Mouse (Mus musculus) limb, embryonic 10.5 days (tissue): ENCODE measurements around the gene Gm13289. TPM values are rescaled to one million over a fixed set of nuclear protein-coding genes. Genes with fewer than 3 reads are reported as not detected.
"Not testable (repeated sequence)": the region's sequence is repeated elsewhere in the genome, so short reads cannot be mapped to it uniquely, and the experiment has no call there.

Source experiments
- DNase-seq: peaks from one replicate; pipeline ENCODE4 v3.0.0-alpha.2; 2017; ENCODE audit warnings: low spot score
- H3K27ac ChIP-seq: fragments of 300-500 bp; sonication (generic); 2 replicates; pipeline ENCODE4 v1.5.1; 2016; ENCODE audit warnings: mild to moderate bottlenecking
- H3K27me3 ChIP-seq: fragments of 300-500 bp; sonication (generic); 2 replicates; pipeline ENCODE4 v1.6.1; 2016; ENCODE audit warnings: low read depth, mild to moderate bottlenecking; ENCODE audit not compliant: poor library complexity, severe bottlenecking
- H3K36me3 ChIP-seq: fragments of 300-500 bp; sonication (generic); 2 replicates; pipeline ENCODE4 v1.6.1; 2016; ENCODE audit warnings: mild to moderate bottlenecking, moderate library complexity
- H3K4me1 ChIP-seq: fragments of 300-500 bp; sonication (generic); 2 replicates; pipeline ENCODE4 v1.6.1; 2016
- H3K4me3 ChIP-seq: fragments of 300-500 bp; sonication (generic); 2 replicates; pipeline ENCODE4 v1.5.1; 2016; ENCODE audit warnings: mild to moderate bottlenecking, moderate library complexity
- H3K9me3 ChIP-seq: fragments of 300-500 bp; sonication (generic); replicated peaks from 2 replicates; pipeline ENCODE4 v1.6.1; 2016; ENCODE audit warnings: mild to moderate bottlenecking
- WGBS: fragments of 180-500 bp; shearing (Covaris S2); methylation state at CpG from one replicate; pipeline ENCODE4 v1.1.7; 2016; 5-methylcytosine and 5-hydroxymethylcytosine counted together
- polyA plus RNA-seq: library from polyadenylated mRNA; unstranded; fragments of >200 nt; fragmentation: Nextera tagmentation; extraction: Ambion mirVana; gene quantifications from 2 replicates; pipeline ENCODE4 v1.2.1, GENCODE M21; 2016

Gene Gm13289
- polyA plus RNA-seq, 1 experiment from 2014 or later = not detected

DNA sequence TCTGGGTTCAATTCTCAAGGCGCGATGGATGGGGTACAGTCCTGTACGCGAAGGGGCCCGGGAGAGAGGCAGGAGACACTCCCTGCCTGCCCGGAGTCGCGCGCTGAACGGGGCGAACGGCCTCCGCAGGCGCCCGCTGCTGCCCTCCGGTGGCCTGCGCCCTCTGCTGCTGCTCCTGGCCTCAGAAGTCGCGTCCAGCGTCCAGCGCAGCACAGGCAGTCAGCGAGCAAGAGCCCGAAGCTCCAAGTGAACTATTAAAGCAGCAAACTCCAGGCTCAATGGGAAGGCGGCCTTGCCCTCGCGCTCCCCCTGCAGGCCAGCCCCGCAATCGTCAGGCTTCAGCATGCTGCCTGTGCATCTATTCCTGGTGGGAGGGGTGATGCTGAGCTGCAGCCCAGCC lies 16.3 kb upstream of the Gm13289 start:
- H3K27ac ChIP-seq = peak overlapping the region; percentile 62; the same call in 1 of the 2 replicates
- not testable (repeated sequence) for H3K9me3 ChIP-seq, H3K4me1 ChIP-seq, H3K27me3 ChIP-seq, H3K36me3 ChIP-seq
- DNase-seq = peak; percentile 66
- peak overlapping the region; percentile 40 for H3K4me3 ChIP-seq
- WGBS = 1% methylated on average over 28 of the region's 28 CpGs

GRCm38 (mm10) chr4:88761776-88762175 lies 14.9 kb upstream of the Gm13289 start:
- not testable (repeated sequence) for H3K27ac ChIP-seq, H3K9me3 ChIP-seq, H3K27me3 ChIP-seq, H3K4me1 ChIP-seq, DNase-seq, H3K36me3 ChIP-seq, H3K4me3 ChIP-seq
- WGBS = 67% methylated on average over 6 of the region's 8 CpGs

DNA sequence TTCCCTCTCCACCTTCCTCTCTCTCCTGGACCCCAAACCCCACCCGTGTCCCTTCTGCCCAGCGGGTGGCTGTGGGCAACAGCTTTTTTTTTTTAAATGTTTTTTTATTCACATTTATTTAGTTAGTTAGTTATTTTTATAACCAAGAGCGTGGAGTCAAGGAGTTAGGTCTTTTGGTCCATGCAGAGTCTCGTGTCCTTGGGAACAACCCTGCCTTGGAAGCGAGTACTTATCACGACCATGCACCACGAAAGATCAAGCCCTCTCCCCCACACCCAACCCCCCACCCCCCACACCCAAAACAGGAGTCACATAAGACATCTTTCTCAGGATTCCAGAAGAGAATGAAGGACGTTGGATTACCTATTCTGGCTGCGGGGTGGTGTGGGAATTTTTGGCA lies 14.4 kb upstream of the Gm13289 start:
- H3K4me1 ChIP-seq, H3K27ac ChIP-seq, DNase-seq, H3K27me3 ChIP-seq, H3K36me3 ChIP-seq, H3K9me3 ChIP-seq, H3K4me3 ChIP-seq: not testable (repeated sequence)
- 51% methylated on average over 9 of the region's 9 CpGs for WGBS

- peak overlapping the region; percentile 42; the same call in 1 of the 2 replicates for H3K27ac ChIP-seq
- H3K9me3 ChIP-seq, H3K36me3 ChIP-seq, H3K4me1 ChIP-seq, H3K27me3 ChIP-seq: not testable (repeated sequence)
- H3K4me3 ChIP-seq = peak overlapping the region; percentile 37
- DNase-seq = peak; percentile 62
- 2% methylated on average over 35 of the region's 42 CpGs for WGBS
Measured at GRCm38 (mm10) chr4:88763384-88764018, 13.2 kb upstream of the Gm13289 start.

- WGBS = no CpG with 5 or more reads among the region's 32 CpGs
- not testable (repeated sequence) for H3K27me3 ChIP-seq, H3K27ac ChIP-seq, H3K4me3 ChIP-seq, H3K4me1 ChIP-seq, H3K36me3 ChIP-seq, H3K9me3 ChIP-seq, DNase-seq
Measured at GRCm38 (mm10) chr4:88773534-88773933, 3.2 kb upstream of the Gm13289 start, which contains the start of gene Gm13290. Gene Gm13290, plus strand, starts transcription at chr4:88773834.

GRCm38 (mm10) chr4:88779550-88779949 lies 2.8 kb downstream of the Gm13289 start, which contains the start of gene Gm13272:
Gene Gm13272, plus strand, starts transcription at chr4:88779850.
- not testable (repeated sequence) for H3K36me3 ChIP-seq, H3K4me3 ChIP-seq, H3K27me3 ChIP-seq, H3K27ac ChIP-seq, H3K9me3 ChIP-seq, H3K4me1 ChIP-seq, DNase-seq
- WGBS = no CpG with 5 or more reads among the region's 29 CpGs

- not testable (repeated sequence) for H3K27me3 ChIP-seq, DNase-seq, H3K4me3 ChIP-seq, H3K9me3 ChIP-seq, H3K36me3 ChIP-seq, H3K4me1 ChIP-seq, H3K27ac ChIP-seq
- WGBS = 54% methylated on average over 16 of the region's 18 CpGs
Measured at GRCm38 (mm10) chr4:88780320-88780719, 3.6 kb downstream of the Gm13289 start.

DNA sequence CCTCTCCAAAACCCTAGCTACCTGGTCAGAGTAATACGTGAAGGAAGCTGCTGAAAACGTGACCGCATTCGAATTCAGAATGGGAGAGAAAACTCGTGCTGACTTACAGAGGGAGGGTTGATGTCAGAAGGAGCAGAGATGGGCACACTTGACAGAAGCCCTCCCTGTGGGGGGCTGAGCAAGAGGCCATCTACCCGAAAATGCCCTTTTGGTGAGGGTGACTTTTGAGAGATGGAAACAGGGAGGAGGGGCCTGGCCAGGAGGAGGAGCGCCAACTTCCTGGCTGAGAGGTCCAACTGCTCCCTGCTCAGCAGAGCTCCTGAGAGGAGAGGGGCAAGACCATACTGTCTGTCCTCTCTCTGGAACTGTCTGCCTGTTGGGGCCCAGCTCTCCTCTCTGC lies 5.1 kb downstream of the Gm13289 start, which contains the start of gene Ifnz:
TSS of gene Ifnz (plus strand) at position 301 of the 400 bp plus-strand sequence.
- 18% methylated on average over 4 of the region's 7 CpGs for WGBS
- H3K27me3 ChIP-seq, H3K27ac ChIP-seq, H3K36me3 ChIP-seq, H3K4me1 ChIP-seq, H3K9me3 ChIP-seq, DNase-seq: not testable (repeated sequence)
- peak within 1 kb of the TSS; percentile 31; the same call in 1 of the 2 replicates for H3K4me3 ChIP-seq

DNA sequence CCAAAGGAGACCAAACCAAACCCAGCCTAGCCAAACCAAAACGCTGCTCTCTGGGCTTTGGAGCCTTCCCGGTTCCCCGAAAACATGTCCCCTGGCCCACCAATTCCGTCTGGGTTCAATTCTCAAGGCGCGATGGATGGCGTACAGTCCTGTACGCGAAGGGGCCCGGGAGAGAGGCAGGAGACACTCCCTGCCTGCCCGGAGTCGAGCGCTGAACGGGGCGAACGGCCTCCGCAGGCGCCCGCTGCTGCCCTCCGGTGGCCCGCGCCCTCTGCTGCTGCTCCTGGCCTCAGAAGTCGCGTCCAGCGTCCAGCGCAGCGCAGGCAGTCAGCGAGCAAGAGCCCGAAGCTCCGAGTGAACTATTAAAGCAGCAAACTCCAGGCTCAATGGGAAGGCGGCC lies 5.6 kb downstream of the Gm13289 start:
- not testable (repeated sequence) for DNase-seq, H3K36me3 ChIP-seq, H3K4me1 ChIP-seq, H3K27me3 ChIP-seq, H3K27ac ChIP-seq, H3K9me3 ChIP-seq
- WGBS = 0% methylated on average over 16 of the region's 31 CpGs
- peak overlapping the region; percentile 31; the same call in 1 of the 2 replicates for H3K4me3 ChIP-seq

- not testable (repeated sequence) for H3K4me1 ChIP-seq, H3K4me3 ChIP-seq, H3K27ac ChIP-seq, H3K27me3 ChIP-seq, H3K36me3 ChIP-seq, H3K9me3 ChIP-seq, DNase-seq
- no CpG with 5 or more reads among the region's 27 CpGs for WGBS
Measured at GRCm38 (mm10) chr4:88785409-88785808, 8.7 kb downstream of the Gm13289 start, which contains the start of gene Gm13276. Gene Gm13276, plus strand, starts transcription at chr4:88785709.

DNA sequence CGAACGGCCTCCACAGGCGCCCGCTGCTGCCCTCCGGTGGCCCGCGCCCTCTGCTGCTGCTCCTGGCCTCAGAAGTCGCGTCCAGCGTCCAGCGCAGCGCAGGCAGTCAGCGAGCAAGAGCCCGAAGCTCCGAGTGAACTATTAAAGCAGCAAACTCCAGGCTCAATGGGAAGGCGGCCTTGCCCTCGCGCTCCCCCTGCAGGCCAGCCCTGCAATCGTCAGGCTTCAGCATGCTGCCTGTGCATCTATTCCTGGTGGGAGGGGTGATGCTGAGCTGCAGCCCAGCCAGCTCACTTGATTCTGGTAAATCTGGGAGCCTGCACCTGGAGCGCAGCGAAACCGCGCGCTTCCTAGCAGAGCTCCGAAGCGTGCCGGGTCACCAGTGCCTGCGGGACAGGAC lies 11.7 kb downstream of the Gm13289 start, which contains the start of gene Gm13277:
TSS of gene Gm13277 (plus strand) at position 231 of the 400 bp plus-strand sequence.
- not testable (repeated sequence) for H3K9me3 ChIP-seq, DNase-seq, H3K4me3 ChIP-seq, H3K27ac ChIP-seq, H3K36me3 ChIP-seq, H3K4me1 ChIP-seq, H3K27me3 ChIP-seq
- WGBS = 0% methylated on average over 4 of the region's 28 CpGs

GRCm38 (mm10) chr4:88791250-88791649 lies 14.5 kb downstream of the Gm13289 start, which contains the start of gene Gm13278:
Gene Gm13278, plus strand, starts transcription at chr4:88791550.
- not testable (repeated sequence) for H3K9me3 ChIP-seq, H3K4me3 ChIP-seq, DNase-seq, H3K36me3 ChIP-seq, H3K4me1 ChIP-seq, H3K27ac ChIP-seq, H3K27me3 ChIP-seq
- WGBS = no CpG with 5 or more reads among the region's 28 CpGs

DNA sequence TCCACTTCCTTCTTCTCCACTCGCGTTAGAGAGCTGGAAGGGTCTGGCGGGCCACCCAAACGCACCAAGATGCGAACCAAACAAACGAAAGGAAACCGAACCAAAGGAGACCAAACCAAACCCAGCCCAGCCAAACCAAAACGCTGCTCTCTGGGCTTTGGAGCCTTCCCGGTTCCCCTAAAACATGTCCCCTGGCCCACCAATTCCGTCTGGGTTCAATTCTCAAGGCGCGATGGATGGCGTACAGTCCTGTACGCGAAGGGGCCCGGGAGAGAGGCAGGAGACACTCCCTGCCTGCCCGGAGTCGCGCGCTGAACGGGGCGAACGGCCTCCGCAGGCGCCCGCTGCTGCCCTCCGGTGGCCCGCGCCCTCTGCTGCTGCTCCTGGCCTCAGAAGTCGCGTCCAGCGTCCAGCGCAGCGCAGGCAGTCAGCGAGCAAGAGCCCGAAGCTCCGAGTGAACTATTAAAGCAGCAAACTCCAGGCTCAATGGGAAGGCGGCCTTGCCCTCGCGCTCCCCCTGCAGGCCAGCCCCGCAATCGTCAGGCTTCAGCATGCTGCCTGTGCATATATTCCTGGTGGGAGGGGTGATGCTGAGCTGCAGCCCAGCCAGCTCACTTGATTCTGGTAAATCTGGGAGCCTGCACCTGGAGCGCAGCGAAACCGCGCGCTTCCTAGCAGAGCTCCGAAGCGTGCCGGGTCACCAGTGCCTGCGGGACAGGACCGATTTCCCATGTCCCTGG lies 17.4 kb downstream of the Gm13289 start, which contains the start of gene Gm13275:
TSS of gene Gm13275 (plus strand) at position 552 of the 740 bp plus-strand sequence.
- not testable (repeated sequence) for H3K4me1 ChIP-seq, H3K27me3 ChIP-seq, H3K9me3 ChIP-seq, H3K27ac ChIP-seq, H3K4me3 ChIP-seq, DNase-seq, H3K36me3 ChIP-seq
- 2% methylated on average over 21 of the region's 52 CpGs for WGBS
